Mouse (Mus musculus): ENCODE measurements around the gene Wdr62. TPM values are rescaled to one million over a fixed set of nuclear protein-coding genes. Genes with fewer than 3 reads are reported as not detected.
A peak's percentile ranks its signal among the peaks of the same experiment; 100 is the strongest.

Gene Wdr62
- polyA plus RNA-seq, 1 experiment from 2014 or later: 10.5 TPM

GRCm38 (mm10) chr7:30199498-30200139 is 80.6 kb downstream of the Wdr62 start:
- Histone ChIP-seq H3K4me3 (ENCODE audit: low read depth, low read length) (no peak overlapping the region), H3K9me3 (ENCODE audit: control insufficient read depth, low read length) (no peaks in the 10 kb centered on the region), H3K9ac (ENCODE audit: low read length) (no peak overlapping the region), H3K4me1 (replicated peaks; ENCODE audit: control insufficient read depth, insufficient read depth, low read length) (peaks cover 7% of the 10 kb centered on the region), H3K27ac (ENCODE audit: low read depth) (no peak overlapping the region), H3K36me3 (ENCODE audit: control insufficient read depth, insufficient read depth, low read length) (no peaks in the 10 kb centered on the region), H3K27me3 (replicated peaks; ENCODE audit: control insufficient read depth, insufficient read depth, low read length) (no peaks in the 10 kb centered on the region), H3K4me2 (ENCODE audit: low read length) (no peak overlapping the region)
- WGBS: 76% methylated on average over 18 of the region's 18 CpGs
- DNase-seq (ENCODE audit: low spot score) (no peak), ATAC-seq (replicated peaks; ENCODE audit: low FRiP score, low TSS enrichment, low read depth) (no peak)

GRCm38 (mm10) chr7:30198481-30198971 is 81.7 kb downstream of the Wdr62 start, which contains the start of gene Capns1:
Capns1 (minus strand) TSS chr7:30198811.
- Histone ChIP-seq H3K27me3 (replicated peaks; ENCODE audit: control insufficient read depth, insufficient read depth, low read length) (no peaks in the 10 kb centered on the region), H3K36me3 (ENCODE audit: control insufficient read depth, insufficient read depth, low read length) (no peaks in the 10 kb centered on the region), H3K4me3 (ENCODE audit: low read depth, low read length) (no peak within 1 kb of the TSS), H3K9me3 (ENCODE audit: control insufficient read depth, low read length) (no peaks in the 10 kb centered on the region), H3K4me2 (ENCODE audit: low read length) (peak within 1 kb of the TSS; percentile 27; the same call in 1 of the 2 replicates), H3K27ac (ENCODE audit: low read depth) (no peak within 1 kb of the TSS; the same call in 1 of the 2 replicates), H3K4me1 (replicated peaks; ENCODE audit: control insufficient read depth, insufficient read depth, low read length) (peaks cover 7% of the 10 kb centered on the region), H3K9ac (ENCODE audit: low read length) (no peak within 1 kb of the TSS)
- DNase-seq (ENCODE audit: low spot score) (peak; percentile 81), ATAC-seq (replicated peaks; ENCODE audit: low FRiP score, low TSS enrichment, low read depth) (no peak)
- WGBS: 7% methylated on average over 8 of the region's 8 CpGs

DNA sequence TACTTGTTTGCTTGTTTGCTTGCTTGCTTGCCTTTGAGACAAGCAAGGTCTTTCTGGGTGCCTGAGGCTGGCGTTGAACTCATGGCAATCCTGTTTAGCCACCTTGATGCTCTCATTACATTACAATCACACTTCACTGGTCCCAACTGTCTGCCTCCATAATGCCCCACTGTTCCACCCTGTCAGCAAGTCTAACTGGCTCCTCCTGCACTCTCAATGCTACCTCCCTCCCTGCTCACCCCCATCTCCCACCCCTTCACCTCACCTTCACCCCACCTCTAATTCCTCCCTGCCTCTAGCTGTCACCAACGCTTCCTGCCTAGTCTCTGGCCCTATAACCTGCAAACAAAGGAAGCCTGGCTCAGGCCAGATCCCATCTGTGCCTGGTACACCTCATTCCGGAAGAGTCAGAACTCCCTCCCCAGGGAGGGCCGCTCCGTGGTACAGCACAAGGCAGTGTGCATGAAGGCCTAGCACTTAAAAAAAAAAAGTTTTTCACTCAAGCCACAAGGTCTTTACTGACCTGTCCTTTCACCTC is 82.6 kb downstream of the Wdr62 start:
- H3K36me3 ChIP-seq (ENCODE audit: control insufficient read depth, insufficient read depth, low read length): no peaks in the 10 kb centered on the region; the same call in 1 of the 2 replicates
- H3K27me3 ChIP-seq (replicated peaks; ENCODE audit: control insufficient read depth, insufficient read depth, low read length): no peaks in the 10 kb centered on the region
- H3K4me1 ChIP-seq (replicated peaks; ENCODE audit: control insufficient read depth, insufficient read depth, low read length): peaks cover 15% of the 10 kb centered on the region
- no peak overlapping the region for H3K9ac ChIP-seq (ENCODE audit: low read length)
- no peak overlapping the region; the same call in 1 of the 2 replicates for H3K27ac ChIP-seq (ENCODE audit: low read depth)
- H3K4me3 ChIP-seq (ENCODE audit: low read depth, low read length): no peak overlapping the region
- 43% methylated on average over 5 of the region's 5 CpGs for WGBS
- H3K9me3 ChIP-seq (ENCODE audit: control insufficient read depth, low read length): no peaks in the 10 kb centered on the region
- no peak overlapping the region for H3K4me2 ChIP-seq (ENCODE audit: low read length)
- no peak for ATAC-seq (replicated peaks; ENCODE audit: low FRiP score, low TSS enrichment, low read depth)
- DNase-seq (ENCODE audit: low spot score): no peak

- Histone ChIP-seq H3K4me1 (replicated peaks; ENCODE audit: control insufficient read depth, insufficient read depth, low read length) (peaks cover 15% of the 10 kb centered on the region), H3K9me3 (ENCODE audit: control insufficient read depth, low read length) (no peaks in the 10 kb centered on the region), H3K9ac (ENCODE audit: low read length) (no peak overlapping the region), H3K27me3 (replicated peaks; ENCODE audit: control insufficient read depth, insufficient read depth, low read length) (no peaks in the 10 kb centered on the region), H3K36me3 (ENCODE audit: control insufficient read depth, insufficient read depth, low read length) (peaks cover 15% of the 10 kb centered on the region), H3K27ac (ENCODE audit: low read depth) (no peak overlapping the region), H3K4me3 (ENCODE audit: low read depth, low read length) (no peak overlapping the region), H3K4me2 (ENCODE audit: low read length) (no peak overlapping the region)
- DNase-seq (ENCODE audit: low spot score): no peak
- ATAC-seq (replicated peaks; ENCODE audit: low FRiP score, low TSS enrichment, low read depth): no peak
- 47% methylated on average over 6 of the region's 6 CpGs for WGBS
Observed at GRCm38 (mm10) chr7:30196171-30196570, 84.0 kb downstream of the Wdr62 start.

GRCm38 (mm10) chr7:30195461-30195860 is 84.8 kb downstream of the Wdr62 start:
- no peaks in the 10 kb centered on the region for H3K9me3 ChIP-seq (ENCODE audit: control insufficient read depth, low read length)
- H3K27ac ChIP-seq (ENCODE audit: low read depth): no peak overlapping the region
- H3K36me3 ChIP-seq (ENCODE audit: control insufficient read depth, insufficient read depth, low read length): peaks cover 22% of the 10 kb centered on the region
- ATAC-seq (replicated peaks; ENCODE audit: low FRiP score, low TSS enrichment, low read depth) (no peak), DNase-seq (ENCODE audit: low spot score) (no peak)
- peak overlapping the region; percentile 90; the same call in 1 of the 2 replicates for H3K4me3 ChIP-seq (ENCODE audit: low read depth, low read length)
- no peaks in the 10 kb centered on the region for H3K27me3 ChIP-seq (replicated peaks; ENCODE audit: control insufficient read depth, insufficient read depth, low read length)
- WGBS: 65% methylated on average over 6 of the region's 6 CpGs
- peak overlapping the region; percentile 83 for H3K4me2 ChIP-seq (ENCODE audit: low read length)
- peaks cover 15% of the 10 kb centered on the region for H3K4me1 ChIP-seq (replicated peaks; ENCODE audit: control insufficient read depth, insufficient read depth, low read length)
- H3K9ac ChIP-seq (ENCODE audit: low read length): peak overlapping the region; percentile 83; the same call in 1 of the 2 replicates

DNA sequence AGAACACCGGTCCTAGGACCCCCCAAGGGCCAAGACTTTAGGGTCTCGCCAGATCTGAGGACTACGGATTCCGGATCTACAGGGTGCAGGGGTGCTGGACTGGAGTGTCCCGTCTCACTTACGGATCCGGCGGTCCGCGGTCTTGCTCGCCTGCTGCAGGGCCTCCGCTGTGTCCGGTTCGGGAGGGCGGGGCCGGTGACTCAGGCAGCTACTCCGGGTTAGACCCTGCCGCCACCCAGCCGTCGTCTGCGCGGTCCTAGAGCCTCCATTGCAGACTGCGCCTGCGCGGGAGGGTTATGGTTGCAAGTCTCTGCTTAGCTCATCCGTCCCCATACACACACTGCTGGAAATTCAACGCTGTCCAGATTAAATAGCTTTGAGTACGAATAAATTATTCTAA is 85.3 kb downstream of the Wdr62 start:
- peak; percentile 83 for ATAC-seq (replicated peaks; ENCODE audit: low FRiP score, low TSS enrichment, low read depth)
- H3K27ac ChIP-seq (ENCODE audit: low read depth): peak overlapping the region; percentile 86
- peak overlapping the region; percentile 83 for H3K4me2 ChIP-seq (ENCODE audit: low read length)
- peak overlapping the region; percentile 90 for H3K4me3 ChIP-seq (ENCODE audit: low read depth, low read length)
- no peaks in the 10 kb centered on the region for H3K9me3 ChIP-seq (ENCODE audit: control insufficient read depth, low read length)
- WGBS: under 1% methylated on average over 28 of the region's 28 CpGs
- DNase-seq (ENCODE audit: low spot score): peak; percentile 94
- H3K9ac ChIP-seq (ENCODE audit: low read length): peak overlapping the region; percentile 83
- no peaks in the 10 kb centered on the region for H3K27me3 ChIP-seq (replicated peaks; ENCODE audit: control insufficient read depth, insufficient read depth, low read length)
- peaks cover 15% of the 10 kb centered on the region for H3K4me1 ChIP-seq (replicated peaks; ENCODE audit: control insufficient read depth, insufficient read depth, low read length)
- peaks cover 27% of the 10 kb centered on the region for H3K36me3 ChIP-seq (ENCODE audit: control insufficient read depth, insufficient read depth, low read length)

DNA sequence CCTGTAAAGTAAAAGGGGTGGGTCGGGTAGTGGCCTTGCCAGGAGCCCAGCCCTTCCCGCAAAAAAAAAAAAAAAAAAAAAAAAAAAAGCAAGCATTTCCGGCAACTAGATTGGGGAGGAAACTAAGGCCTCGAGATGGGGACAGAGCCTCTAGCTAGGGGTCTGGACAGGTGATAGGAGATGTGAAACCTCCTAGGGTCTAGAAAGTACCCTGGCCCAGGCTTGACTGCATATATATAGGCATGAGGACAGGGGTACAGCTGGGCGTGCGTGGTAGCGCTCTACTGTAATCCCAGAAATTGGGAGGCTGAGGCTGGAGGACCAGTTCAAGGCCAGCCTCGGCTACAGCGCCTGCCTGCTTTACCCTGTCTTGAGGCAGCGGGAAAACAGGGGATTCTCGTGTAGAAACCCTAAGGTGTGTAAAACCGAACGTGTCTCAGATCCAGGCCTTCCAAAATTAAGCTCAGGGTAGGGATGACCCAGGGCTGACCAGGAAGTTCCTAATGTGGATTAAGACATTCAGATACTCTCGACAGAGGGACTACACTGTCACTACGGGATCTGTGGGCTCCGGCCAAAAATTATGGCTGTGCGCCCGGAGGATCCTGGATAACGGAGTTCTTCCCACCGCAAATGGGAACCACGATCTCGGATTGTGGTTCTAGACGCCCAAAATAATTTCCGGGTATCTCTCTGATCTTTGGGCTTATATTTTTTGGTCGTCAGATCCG is 86.0 kb downstream of the Wdr62 start:
- ATAC-seq (replicated peaks; ENCODE audit: low FRiP score, low TSS enrichment, low read depth) (peak; percentile 9), DNase-seq (ENCODE audit: low spot score) (peak; percentile 85)
- H3K27ac ChIP-seq (ENCODE audit: low read depth): peak overlapping the region; percentile 86
- H3K4me1 ChIP-seq (replicated peaks; ENCODE audit: control insufficient read depth, insufficient read depth, low read length): peaks cover 15% of the 10 kb centered on the region
- WGBS: under 1% methylated on average over 26 of the region's 26 CpGs
- no peaks in the 10 kb centered on the region for H3K27me3 ChIP-seq (replicated peaks; ENCODE audit: control insufficient read depth, insufficient read depth, low read length)
- peak overlapping the region; percentile 83 for H3K9ac ChIP-seq (ENCODE audit: low read length)
- H3K36me3 ChIP-seq (ENCODE audit: control insufficient read depth, insufficient read depth, low read length): peaks cover 32% of the 10 kb centered on the region
- no peaks in the 10 kb centered on the region for H3K9me3 ChIP-seq (ENCODE audit: control insufficient read depth, low read length)
- peak overlapping the region; percentile 83 for H3K4me2 ChIP-seq (ENCODE audit: low read length)
- peak overlapping the region; percentile 90 for H3K4me3 ChIP-seq (ENCODE audit: low read depth, low read length)

- H3K4me3 ChIP-seq (ENCODE audit: low read depth, low read length): peak overlapping the region; percentile 90
- peaks cover 15% of the 10 kb centered on the region for H3K4me1 ChIP-seq (replicated peaks; ENCODE audit: control insufficient read depth, insufficient read depth, low read length)
- no peak for DNase-seq (ENCODE audit: low spot score)
- under 1% methylated on average over 26 of the region's 26 CpGs for WGBS
- no peaks in the 10 kb centered on the region for H3K27me3 ChIP-seq (replicated peaks; ENCODE audit: control insufficient read depth, insufficient read depth, low read length)
- H3K4me2 ChIP-seq (ENCODE audit: low read length): peak overlapping the region; percentile 83
- peaks cover 38% of the 10 kb centered on the region for H3K36me3 ChIP-seq (ENCODE audit: control insufficient read depth, insufficient read depth, low read length)
- H3K9me3 ChIP-seq (ENCODE audit: control insufficient read depth, low read length): no peaks in the 10 kb centered on the region
- ATAC-seq (replicated peaks; ENCODE audit: low FRiP score, low TSS enrichment, low read depth): peak; percentile 56
- peak overlapping the region; percentile 86 for H3K27ac ChIP-seq (ENCODE audit: low read depth)
- peak overlapping the region; percentile 83 for H3K9ac ChIP-seq (ENCODE audit: low read length)
Observed at GRCm38 (mm10) chr7:30193581-30194100, 86.6 kb downstream of the Wdr62 start.

Data from intestine, embryonic 14.5 days (tissue).